Mouse (Mus musculus): Measurements from ENCODE around the gene Hspg2.
A peak's percentile ranks its signal among the peaks of the same experiment; 100 is the strongest.
"Not testable (repeated sequence)": the region's sequence is repeated elsewhere in the genome, so short reads cannot be mapped to it uniquely, and the experiment has no call there.

Hspg2 gene

DNA sequence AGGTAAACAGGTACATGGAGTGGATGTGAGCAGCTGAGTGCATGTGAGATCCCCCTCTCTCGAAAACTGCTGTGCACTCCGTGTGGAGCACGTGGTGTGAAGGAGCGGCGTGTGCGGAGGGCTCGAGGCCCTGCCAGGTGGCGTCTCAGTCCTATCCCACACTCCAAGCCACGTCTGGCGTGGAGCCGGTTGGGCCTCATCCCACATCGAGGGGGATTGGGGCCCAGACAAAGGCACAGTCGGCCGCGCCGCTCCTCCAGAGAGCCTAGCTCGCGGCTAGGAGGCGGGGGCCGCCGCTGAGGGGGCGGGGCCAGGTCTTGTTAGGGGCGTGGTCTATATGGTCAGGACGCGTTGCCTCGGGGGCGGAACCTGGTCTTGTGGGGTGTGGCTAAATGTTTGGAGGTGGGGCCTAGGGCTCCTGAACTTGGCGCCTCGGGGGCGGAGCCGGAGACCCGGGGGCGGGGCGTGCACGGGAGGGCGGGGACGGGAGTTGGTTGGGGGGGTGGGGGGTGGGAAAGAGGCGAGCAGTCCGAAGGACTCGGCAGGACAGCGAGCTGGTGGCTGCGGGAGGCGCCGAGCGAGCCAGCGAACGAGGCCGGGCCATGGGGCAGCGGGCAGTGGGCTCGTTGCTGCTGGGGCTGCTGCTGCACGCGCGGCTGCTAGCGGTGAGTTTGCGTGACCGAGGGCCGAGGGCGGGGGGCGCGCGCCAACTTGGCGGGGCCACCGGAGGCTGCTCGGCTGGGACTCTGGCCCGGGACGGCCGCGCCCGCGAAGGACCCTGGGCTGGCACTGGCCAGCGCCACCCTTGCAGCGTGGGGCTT lies at the start of gene Hspg2:
Gene Hspg2 (plus strand): TSS at position 510 of the 821 bp plus-strand sequence.
- DNase-seq (ENCODE audit: low read depth) = peak; percentile 85

DNA sequence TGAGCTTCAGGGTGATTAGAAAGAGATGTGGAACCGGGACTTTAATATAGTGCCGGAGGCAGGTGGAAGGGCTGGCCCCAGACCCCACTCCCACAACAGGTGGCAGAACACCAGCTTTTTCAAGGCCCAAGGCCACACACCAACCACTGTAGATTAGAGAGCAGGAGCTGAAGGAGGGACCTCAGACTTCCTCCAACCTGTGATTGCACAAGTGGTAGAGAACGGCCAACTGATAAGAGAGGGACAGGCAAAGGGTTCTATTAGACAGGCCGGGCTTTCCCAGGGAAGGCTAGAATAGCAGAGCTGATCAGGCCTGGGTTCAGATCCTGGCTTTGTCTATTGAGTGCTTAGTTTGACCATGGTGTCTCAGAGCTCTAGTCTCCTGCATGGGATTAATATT lies 38.1 kb upstream of the Hspg2 start, which contains the start of gene Cela3b:
Gene Cela3b (minus strand): TSS at position 39 of the 400 bp plus-strand sequence.
- DNase-seq (ENCODE audit: low read depth) = no peak

DNA sequence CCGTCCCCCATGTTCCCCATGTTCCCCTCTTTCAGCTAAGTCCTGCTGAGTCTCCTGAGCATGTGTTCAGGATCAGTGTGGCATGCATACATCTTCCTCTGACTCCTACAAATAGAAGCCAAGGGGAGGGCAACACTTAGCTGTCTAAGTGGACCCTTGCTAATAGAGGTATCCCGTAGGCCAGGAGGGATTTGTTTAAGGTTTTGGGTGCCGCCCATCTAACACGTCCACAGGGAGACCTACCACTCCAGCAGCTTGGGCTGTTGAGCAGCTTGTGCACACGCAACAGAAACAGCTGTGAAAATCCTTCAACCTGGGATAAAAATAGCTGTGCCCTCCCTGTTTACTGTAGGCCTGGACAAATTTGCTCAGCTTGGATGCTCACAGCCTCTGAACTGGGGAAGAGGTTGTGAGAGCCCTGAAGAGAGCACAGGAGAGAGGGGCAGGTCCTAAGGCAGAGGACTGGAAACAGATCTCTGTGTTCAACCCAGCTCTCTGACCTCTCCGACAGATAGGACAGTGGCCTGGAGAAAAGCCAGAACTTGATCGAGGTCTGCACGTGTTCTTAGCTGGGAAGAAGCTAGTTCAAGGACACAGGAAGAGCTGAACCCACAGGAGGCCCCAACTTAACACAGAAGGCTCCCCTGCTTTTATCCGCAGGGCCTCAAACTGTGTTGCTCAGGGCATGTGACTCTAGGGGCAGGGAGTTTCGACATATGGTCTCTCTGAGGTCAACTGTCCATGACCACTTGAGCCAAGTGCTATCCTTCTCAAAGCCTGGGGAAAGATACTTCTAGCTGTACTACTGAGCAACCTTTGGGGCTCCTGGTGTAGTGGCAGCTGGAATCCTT lies 35.6 kb upstream of the Hspg2 start:
- not testable (repeated sequence) for DNase-seq (ENCODE audit: low read depth)

DNA sequence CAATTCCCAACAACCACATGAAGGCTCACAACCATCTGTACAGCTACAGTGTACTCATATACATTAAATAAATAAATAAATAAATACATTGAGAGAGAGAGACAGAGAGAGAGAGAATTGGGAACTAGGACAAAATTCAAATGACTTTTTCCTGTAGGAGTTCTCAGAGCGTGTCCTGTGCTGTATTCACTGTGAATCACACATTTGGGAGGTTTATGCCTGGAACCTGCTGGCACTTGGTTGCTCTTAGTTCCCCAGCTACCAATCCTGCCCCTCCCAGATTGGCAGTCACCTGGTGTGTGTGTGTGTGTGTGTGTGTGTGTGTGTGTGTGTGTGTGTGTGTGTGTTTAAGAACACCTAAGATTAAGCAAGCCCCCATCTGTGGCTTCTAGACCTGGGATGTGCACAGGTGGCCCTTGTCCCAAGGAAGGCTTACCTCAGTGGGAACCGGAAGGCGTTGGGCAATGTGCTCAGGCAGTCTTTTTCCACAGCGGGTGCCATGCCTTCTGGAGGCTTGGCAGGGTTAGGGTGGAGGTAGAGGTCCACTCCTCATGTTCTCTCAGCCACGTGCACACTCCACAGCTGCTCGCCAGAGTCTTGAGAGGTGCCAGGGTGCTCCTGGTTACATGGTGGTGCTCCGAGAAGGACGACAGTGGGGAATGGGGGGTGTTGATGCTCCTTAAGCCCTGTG lies 31.4 kb upstream of the Hspg2 start:
- DNase-seq (ENCODE audit: low read depth) = no peak

DNA sequence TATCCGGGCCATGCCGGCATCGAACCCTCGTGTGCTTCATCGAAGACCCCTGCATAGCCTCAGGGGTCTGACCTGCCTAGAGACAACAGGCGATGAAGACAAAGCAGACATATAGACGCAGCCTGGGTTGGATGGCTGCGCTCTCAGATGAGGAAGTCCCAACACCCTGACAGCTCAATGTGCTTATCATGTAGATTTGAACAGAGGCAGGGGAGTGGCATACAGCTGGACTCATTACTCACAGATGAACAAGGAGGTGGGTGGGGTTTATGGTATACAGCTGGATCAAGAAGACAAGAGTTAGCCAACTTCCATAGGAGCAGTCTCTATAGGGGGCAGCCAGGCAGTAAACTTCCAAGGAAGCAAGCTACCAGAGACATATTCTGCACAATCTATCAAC lies 29.7 kb upstream of the Hspg2 start:
- no peak for DNase-seq (ENCODE audit: low read depth)

DNA sequence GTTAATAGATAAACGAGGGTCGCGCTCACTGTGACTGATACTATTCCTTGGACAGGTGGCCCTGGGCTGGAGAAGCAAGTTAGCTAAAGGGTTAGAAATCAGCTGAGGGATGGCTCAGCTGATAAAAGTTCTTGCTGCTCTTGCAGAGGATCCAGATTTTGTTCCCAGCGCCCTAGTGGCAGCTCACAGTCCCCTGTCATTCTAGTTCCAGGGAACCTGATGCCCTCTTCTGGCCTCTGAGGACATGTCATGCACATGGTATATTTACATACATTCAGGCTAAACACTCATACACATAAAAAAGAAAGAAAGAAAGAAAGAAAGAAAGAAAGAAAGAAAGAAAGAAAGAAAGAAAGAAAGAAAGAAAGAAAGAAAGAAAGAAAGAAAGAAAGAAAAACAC lies 27.2 kb upstream of the Hspg2 start:
- DNase-seq (ENCODE audit: low read depth) = no peak

DNA sequence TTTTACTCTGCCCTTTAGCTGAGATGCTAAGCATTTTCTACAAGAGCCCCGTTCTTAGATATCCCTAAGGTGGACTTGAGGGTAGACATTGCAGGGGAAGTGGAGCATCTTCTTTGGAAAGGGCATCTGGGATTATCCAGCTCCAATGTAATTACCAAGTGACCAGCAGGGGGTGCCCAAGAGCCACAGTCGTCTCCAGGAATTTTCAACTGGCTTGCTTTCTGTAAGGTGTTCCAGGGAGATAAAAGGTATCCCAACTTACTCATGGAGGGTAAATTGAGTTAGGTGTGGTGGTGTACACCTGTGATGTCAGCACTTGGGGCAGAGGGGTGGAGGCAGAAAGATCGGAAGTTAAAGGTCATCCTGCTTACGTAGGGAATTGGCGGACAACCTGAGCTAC lies 24.9 kb upstream of the Hspg2 start:
- DNase-seq (ENCODE audit: low read depth) = peak; percentile 48

DNA sequence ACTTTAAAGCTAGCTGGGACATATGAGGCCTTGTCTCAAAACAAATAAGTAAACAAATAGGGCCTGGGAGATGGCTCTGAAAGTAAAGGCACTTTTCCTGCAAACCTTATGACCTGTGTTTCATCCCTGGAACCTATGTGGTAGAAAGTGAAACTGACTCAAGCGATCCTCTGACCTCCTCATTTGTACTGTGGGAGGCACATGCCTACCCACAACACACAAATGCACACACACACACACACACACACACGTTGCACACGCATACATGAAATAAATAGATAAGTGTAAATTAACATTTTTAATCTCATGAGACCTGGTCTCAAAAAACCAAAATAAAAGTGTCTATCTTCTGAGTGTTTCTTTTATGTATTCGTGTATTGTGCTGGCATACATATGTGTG lies 22.7 kb upstream of the Hspg2 start:
- DNase-seq (ENCODE audit: low read depth) = no peak

DNA sequence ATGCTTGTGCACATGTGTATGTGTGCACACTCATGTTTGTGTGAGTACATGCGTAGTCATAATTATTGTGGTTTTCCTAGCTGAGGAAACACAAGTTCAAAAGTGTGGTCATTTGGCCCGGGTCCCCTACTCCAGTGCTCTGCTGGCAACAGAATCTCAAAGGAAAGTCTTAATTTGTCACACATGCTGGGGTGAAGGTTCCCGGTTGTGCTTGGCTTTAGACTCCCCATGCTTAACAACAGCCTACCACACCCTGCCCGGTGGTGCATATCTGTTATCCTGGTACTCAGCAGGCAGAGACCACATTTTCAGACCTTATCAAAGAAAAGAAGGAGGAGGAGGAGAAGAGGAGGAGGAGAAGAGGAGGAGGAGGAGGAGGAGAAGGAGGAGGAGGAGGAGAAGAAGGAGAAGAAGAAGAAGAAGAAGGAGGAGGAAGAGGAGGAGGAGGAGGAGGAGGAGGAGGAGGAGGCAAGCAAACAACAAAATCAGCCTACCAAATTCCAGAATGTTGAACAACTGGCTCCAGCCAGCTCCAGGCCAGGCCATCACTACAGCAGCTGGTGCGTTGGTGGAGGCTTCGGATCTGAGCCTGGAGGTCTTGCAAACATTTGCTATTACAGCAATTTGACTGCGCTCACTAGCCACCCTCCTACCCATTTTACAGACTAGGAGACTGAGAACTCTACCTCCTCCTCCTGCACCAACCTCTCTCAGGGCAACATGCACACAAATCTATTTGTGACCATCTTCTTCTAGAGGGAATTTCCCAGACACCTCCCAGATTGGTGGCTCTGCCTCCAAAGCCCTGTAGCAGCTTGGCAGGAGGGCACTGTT lies 21.0 kb upstream of the Hspg2 start:
- no peak for DNase-seq (ENCODE audit: low read depth)

DNA sequence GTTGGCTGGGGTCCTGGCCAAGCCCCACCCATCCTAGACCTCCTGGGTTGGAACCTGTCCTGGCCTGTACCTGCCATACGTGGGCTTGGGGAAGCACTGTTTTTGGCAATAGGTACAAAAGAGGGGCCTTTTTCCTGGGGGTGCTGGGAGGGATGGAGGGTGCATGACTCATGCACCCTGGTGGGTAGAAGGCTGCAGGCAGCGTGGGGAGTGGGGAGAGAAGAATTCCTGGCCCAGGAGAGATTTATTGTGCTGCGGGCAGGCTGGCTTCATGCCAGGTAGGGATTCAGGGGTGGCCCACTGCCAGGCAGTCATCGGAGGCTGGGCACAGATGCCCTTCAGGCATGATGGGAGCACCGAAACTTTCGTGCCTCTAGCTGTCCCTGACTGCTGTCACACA lies 20.4 kb upstream of the Hspg2 start:
- no peak for DNase-seq (ENCODE audit: low read depth)

DNA sequence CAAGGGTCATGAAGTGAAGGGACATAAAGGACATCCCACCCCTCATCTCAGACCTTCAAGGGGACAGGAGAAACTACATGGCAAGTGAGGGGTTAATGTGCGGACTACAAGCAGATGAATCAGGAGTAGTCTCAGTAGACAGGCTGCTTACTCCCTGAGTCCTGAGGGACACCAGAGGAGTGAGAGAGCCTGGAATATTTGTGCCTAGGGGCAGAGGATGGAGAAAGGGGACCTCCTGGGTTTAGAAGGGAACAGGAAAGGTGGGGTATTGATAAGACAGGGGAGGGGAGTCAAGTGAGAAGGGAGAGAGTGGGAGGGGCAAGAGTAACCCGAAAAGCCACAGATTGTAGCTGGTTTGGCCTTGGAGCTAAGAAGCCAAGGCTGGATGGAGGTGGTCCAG lies 19.9 kb upstream of the Hspg2 start:
- no peak for DNase-seq (ENCODE audit: low read depth)

DNA sequence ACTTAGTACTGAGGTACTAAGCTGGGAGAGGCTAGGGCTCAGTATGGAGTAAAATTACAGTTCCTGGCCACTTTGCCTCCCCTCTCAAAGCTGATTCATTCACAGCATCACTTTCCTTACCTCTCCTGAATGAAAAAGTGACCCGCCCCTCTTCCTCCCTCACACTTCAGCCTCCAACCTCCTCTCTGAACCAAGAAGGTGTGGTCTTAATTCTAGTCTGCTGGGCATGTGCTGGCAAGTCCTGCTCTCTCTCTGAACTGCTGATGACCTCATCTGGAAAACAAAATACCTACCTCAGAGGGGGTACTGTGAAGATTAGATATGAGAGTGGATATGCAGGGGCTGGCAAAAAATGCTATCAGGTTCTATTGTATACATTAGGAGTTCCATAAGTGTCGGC lies 19.4 kb upstream of the Hspg2 start:
- no peak for DNase-seq (ENCODE audit: low read depth)

DNA sequence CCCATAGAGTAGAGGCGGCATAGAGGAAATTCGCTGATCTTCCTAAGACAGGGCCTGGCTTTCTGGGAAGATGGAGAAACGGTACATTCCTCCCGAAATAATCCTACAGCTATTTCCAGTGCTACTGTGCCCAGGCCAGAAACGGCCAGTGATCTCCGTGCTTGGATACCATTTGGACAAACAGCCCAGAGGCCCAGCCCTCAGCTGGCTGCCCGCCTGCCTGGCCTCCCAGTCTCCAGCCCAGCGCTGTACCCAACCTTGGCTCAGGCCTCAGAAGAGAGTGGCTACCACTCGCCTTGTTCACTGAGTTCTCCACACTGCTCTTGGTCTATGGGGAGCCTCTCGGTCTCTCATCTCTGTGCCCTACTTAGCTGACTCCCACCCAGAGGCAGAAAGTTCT lies 18.9 kb upstream of the Hspg2 start:
- DNase-seq (ENCODE audit: low read depth) = no peak

DNA sequence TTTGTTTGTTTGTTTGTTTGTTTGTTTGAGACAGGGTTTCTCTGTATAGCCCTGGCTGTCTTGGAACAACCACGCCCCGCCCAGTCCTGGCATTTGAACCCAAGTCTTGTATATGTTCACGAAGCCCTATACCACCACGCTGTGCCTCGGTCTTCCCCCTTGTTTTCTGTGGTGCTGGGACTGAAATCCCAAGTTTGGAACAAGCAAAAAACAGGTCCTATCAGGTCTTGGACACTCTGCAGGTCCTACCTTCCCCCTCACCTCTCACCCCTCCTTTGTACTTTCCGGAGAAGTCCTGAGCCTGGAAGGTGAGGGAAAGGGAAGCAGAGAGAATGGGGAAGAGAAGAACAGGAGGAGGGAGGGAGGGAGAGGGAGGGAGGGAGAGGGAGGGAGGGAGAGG lies 16.4 kb upstream of the Hspg2 start:
- no peak for DNase-seq (ENCODE audit: low read depth)

DNA sequence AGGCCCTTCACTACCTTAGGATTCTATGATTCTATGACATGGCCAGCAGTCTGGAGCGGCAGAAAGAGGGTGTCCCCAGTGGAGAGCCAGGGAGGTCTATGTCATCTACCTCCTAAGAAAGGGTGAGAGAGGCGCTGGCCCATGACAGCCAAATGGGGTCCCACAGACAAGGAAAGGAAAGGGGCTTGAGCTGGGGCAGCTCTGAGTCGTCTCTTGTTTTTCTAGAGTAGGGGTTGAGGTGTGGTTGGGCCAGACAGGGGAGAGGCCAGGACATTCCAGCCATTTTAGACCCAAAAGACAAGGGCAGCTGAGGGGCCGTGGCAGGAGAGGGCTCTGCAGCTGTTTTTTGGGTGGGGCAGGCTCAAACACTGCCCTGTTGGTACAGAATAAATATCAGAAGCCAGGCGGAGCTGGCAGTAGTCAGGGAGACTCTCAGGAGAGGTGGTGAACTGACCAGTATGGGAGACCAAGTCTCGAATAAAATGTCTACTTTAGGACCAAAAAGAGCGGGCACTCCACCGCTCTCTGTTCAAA lies 15.3 kb upstream of the Hspg2 start, which contains the start of gene 1700013G24Rik:
Gene 1700013G24Rik (plus strand): TSS at position 51 of the 534 bp plus-strand sequence.
- no peak for DNase-seq (ENCODE audit: low read depth)

DNA sequence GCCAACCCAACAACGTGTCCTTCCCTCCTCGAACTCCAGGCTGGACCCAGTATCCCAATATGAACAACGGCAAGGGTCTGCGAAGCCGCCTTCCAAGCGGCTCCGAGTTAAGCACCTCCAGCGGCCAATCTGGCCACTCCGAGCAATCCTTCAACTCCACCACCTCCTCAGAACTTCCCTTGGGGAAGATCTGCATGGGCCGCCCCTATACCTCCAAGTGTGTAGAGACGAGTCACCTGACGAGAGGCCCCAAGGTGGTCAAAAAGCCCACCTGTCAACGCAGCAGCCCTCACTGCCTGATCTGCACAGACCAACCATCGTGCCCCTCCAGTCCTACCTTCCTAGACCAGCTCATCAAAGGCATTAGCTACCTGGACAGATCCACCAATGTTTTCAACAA lies 14.0 kb upstream of the Hspg2 start:
- DNase-seq (ENCODE audit: low read depth) = no peak

DNA sequence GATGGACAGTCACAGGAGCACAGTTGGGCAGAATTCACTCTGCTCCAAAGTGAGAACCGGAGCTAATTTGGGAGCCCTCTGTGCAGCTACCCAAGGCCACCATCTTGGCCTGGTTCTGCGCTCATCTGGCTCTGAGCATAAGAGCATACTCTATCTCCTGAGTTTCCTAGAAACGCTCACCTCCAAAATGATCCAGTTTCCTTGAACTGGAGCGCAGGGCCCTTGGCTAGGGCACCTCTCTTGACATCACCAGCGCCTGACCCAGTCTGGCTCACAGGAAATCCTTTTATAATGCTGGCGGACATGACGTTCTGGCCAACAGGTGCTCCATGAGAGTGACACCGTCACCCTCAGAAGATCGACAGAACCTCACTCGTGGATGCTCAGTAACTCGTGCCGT lies 12.0 kb upstream of the Hspg2 start:
- no peak for DNase-seq (ENCODE audit: low read depth)

DNA sequence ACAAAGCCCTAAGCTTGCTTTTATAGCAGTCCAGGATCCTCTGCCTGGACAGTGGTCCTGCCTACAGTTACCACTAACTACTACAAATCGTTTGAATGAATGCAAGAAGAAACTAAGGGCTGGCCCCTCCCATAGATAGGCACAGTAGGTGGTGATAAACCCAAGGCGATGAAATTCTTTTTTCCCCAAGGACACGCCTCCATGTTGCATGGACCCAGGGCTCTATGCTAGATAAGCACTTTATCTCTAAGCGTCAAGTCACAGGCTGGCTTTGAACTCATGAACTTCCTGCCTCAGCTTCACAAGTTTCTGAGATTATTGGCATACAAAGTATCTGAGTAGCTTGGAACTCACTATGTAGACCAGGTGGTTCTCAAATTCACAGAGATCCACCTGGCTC lies 11.3 kb upstream of the Hspg2 start:
- no peak for DNase-seq (ENCODE audit: low read depth)

DNA sequence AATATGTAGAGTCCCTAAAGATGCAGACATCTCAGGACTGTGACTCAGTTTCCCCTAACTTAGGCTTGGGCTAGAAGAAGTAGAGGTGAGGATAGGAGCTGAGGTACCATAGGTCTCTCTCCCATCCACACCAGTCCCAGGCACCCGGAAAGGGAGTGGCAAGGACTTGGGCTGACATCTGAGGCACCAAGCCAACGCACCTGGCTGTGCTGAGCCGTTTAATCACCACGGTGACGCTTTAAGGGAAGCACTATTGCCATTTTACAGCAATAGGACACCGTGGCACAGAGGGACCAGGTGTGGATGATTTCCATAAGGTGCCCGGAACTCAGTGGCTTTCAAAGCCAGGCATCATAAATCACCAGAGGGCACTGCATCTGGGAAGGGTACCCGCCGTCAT lies 10.3 kb upstream of the Hspg2 start:
- no peak for DNase-seq (ENCODE audit: low read depth)

DNA sequence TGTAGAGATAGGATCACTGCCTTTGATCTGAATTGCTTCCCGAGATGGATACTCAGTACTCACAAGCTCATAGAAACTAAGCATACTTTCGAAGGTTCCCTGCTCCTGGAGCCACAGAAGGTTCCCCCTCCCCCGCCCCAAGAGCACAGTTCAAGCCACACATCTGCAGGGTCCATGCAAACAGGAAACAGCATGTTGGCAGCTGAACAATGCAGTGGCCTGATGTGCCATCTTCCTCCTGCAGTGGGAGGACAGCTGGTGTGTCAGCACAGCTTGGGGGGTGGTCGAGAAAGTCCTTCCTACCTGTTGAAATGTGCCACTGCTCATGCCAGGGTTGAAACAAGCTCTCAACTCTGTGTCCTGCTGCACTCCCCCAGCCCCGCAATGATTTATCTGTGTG lies 9.7 kb upstream of the Hspg2 start:
- DNase-seq (ENCODE audit: low read depth) = no peak

DNA sequence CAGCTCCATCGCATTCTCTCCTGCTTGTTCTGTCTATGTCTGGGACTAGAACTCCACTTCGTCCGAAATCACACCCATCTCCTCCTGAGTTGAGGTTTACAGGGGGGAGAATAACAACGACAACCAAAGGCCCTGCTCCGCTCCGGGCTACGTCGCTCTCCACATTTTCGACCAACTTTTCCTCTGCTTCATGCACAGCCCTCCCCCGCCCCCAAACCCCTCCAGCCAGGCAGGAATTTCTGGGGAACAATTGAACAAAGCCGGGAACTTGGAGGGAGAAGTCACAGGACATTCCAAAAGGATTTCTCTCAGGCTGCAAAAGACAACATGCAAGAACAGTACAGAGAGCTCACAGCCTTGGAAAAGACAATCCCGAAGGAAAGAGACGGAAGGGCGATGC lies 7.9 kb upstream of the Hspg2 start:
- DNase-seq (ENCODE audit: low read depth) = no peak

All from naive thymus-derived CD4-positive, alpha-beta T cell, adult 2 months (primary cell).